Mouse (Mus musculus): Measurements from ENCODE around the gene Prtg. TPM values are rescaled to one million over a fixed set of nuclear protein-coding genes. Genes with fewer than 3 reads are reported as not detected.

The Prtg gene
- polyA plus RNA-seq, 1 experiment from 2014 or later: 6.2 TPM

- peaks cover 29% of the 10 kb centered on the region for H3K4me1 ChIP-seq (ENCODE audit: control insufficient read depth, insufficient read depth, low read length)
- 5% methylated on average over 4 of the region's 4 CpGs for WGBS
Observed at GRCm38 (mm10) chr9:72825511-72825910, 18.8 kb downstream of the Prtg start.

DNA sequence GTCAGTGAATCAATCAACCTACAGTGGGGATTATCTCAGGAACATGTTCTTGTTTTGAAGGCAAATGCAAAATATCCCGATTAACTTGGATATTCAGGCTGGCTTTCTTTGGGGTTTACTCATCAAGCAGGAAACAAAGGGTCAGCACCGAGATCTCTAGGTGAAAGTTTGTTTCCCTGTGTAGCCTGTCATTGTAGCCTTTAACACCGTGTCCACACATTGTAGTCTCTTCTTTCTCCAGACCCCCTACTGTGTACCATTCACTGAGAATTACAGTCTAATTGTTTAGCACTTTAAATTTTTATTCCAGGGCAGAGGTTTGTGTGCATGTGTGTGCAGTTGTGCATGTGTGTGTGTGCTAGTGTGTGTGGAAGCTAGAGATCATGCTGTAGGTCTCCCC is 19.3 kb downstream of the Prtg start:
- 2% methylated on average over 3 of the region's 3 CpGs for WGBS
- no peak for ATAC-seq (ENCODE audit: low FRiP score)
- H3K9me3 ChIP-seq (ENCODE audit: control insufficient read depth, low read length): no peaks in the 10 kb centered on the region
- peaks cover 29% of the 10 kb centered on the region for H3K4me1 ChIP-seq (ENCODE audit: control insufficient read depth, insufficient read depth, low read length)
- no peaks in the 10 kb centered on the region; the same call in 1 of the 2 replicates for H3K36me3 ChIP-seq (ENCODE audit: control insufficient read depth, insufficient read depth, low read length)
- H3K4me2 ChIP-seq: no peak overlapping the region
- H3K27ac ChIP-seq (ENCODE audit: low read depth, low read length): no peak overlapping the region; the same call in 1 of the 2 replicates
- peak; percentile 89 for DNase-seq (ENCODE audit: low spot score, missing footprints)
- no peak overlapping the region for H3K9ac ChIP-seq (ENCODE audit: low read length)
- H3K27me3 ChIP-seq (ENCODE audit: control insufficient read depth, insufficient read depth, low read length): no peaks in the 10 kb centered on the region
- no peak overlapping the region for H3K4me3 ChIP-seq (ENCODE audit: low read depth, low read length)

More at GRCm38 (mm10) chr9:72825511-72825910, 18.8 kb downstream of the Prtg start:
- Histone ChIP-seq H3K4me2 (no peak overlapping the region), H3K36me3 (ENCODE audit: control insufficient read depth, insufficient read depth, low read length) (no peaks in the 10 kb centered on the region), H3K27me3 (ENCODE audit: control insufficient read depth, insufficient read depth, low read length) (no peaks in the 10 kb centered on the region), H3K27ac (ENCODE audit: low read depth, low read length) (peak overlapping the region; percentile 5; the same call in 1 of the 2 replicates), H3K9me3 (ENCODE audit: control insufficient read depth, low read length) (no peaks in the 10 kb centered on the region), H3K4me3 (ENCODE audit: low read depth, low read length) (no peak overlapping the region), H3K9ac (ENCODE audit: low read length) (no peak overlapping the region)
- DNase-seq (ENCODE audit: low spot score, missing footprints): peak; percentile 92
- ATAC-seq (ENCODE audit: low FRiP score): peak; percentile 55

GRCm38 (mm10) chr9:72828616-72829257 is 22.1 kb downstream of the Prtg start:
- Histone ChIP-seq H3K9ac (ENCODE audit: low read length) (no peak overlapping the region), H3K4me2 (no peak overlapping the region), H3K4me3 (ENCODE audit: low read depth, low read length) (no peak overlapping the region), H3K9me3 (ENCODE audit: control insufficient read depth, low read length) (no peaks in the 10 kb centered on the region), H3K4me1 (ENCODE audit: control insufficient read depth, insufficient read depth, low read length) (peaks cover 34% of the 10 kb centered on the region), H3K27me3 (ENCODE audit: control insufficient read depth, insufficient read depth, low read length) (no peaks in the 10 kb centered on the region), H3K36me3 (ENCODE audit: control insufficient read depth, insufficient read depth, low read length) (no peaks in the 10 kb centered on the region; the same call in 1 of the 2 replicates), H3K27ac (ENCODE audit: low read depth, low read length) (0 out of 2 replicates have a peak overlapping the region, but pooled peaks have one; percentile 35)
- DNase-seq (ENCODE audit: low spot score, missing footprints) (no peak), ATAC-seq (ENCODE audit: low FRiP score) (no peak)
- 38% methylated on average over 5 of the region's 5 CpGs for WGBS

DNA sequence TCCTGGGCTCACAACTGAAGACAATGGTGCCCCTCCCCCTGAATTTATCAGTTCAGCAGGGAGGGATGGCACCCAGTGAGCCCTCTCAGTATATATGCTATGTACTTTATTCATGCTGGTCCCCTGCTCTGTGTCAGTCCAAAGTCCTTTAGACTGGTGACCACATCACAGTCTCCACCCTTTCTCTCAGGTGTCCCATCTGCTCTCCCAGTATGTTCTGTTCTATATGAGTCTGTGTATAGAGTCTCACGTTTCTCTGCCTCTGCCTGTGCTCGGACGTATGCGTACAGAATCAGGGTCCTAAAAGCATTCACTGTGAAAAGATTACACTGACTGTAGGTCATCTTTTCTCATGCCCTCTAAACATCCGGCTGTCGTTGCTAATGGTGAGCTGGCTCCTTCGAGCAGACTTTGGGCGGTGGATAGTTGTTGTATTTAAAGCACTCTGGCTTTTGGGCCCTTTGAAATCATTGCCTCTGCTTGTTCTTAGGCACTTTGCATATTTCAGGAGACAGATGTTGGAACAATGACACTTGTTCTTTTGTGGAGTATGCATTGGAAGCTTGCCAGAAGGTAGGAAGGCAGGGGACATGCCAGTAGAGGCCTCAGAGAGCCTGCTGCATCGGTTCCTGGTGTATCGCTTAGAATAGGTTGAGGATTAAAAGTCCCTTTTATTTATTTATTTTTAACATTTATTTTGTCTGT is 27.5 kb downstream of the Prtg start:
- H3K4me2 ChIP-seq: peak overlapping the region; percentile 23; the same call in 1 of the 2 replicates
- no peaks in the 10 kb centered on the region for H3K9me3 ChIP-seq (ENCODE audit: control insufficient read depth, low read length)
- H3K9ac ChIP-seq (ENCODE audit: low read length): no peak overlapping the region; the same call in 1 of the 2 replicates
- no peaks in the 10 kb centered on the region; the same call in 1 of the 2 replicates for H3K36me3 ChIP-seq (ENCODE audit: control insufficient read depth, insufficient read depth, low read length)
- H3K4me1 ChIP-seq (ENCODE audit: control insufficient read depth, insufficient read depth, low read length): peaks cover 25% of the 10 kb centered on the region
- no peak overlapping the region for H3K4me3 ChIP-seq (ENCODE audit: low read depth, low read length)
- peak; percentile 72 for ATAC-seq (ENCODE audit: low FRiP score)
- no peak for DNase-seq (ENCODE audit: low spot score, missing footprints)
- no peaks in the 10 kb centered on the region for H3K27me3 ChIP-seq (ENCODE audit: control insufficient read depth, insufficient read depth, low read length)
- H3K27ac ChIP-seq (ENCODE audit: low read depth, low read length): peak overlapping the region; percentile 65
- WGBS: 24% methylated on average over 10 of the region's 10 CpGs

GRCm38 (mm10) chr9:72835007-72835406 is 28.3 kb downstream of the Prtg start:
- Histone ChIP-seq H3K4me3 (ENCODE audit: low read depth, low read length) (no peak overlapping the region), H3K27me3 (ENCODE audit: control insufficient read depth, insufficient read depth, low read length) (no peaks in the 10 kb centered on the region)

GRCm38 (mm10) chr9:72836708-72837495 is 30.2 kb downstream of the Prtg start:
- no peaks in the 10 kb centered on the region for H3K36me3 ChIP-seq (ENCODE audit: control insufficient read depth, insufficient read depth, low read length)
- ATAC-seq (ENCODE audit: low FRiP score) (no peak), DNase-seq (ENCODE audit: low spot score, missing footprints) (no peak)
- 62% methylated on average over 11 of the region's 11 CpGs for WGBS
- no peak overlapping the region for H3K9ac ChIP-seq (ENCODE audit: low read length)
- no peak overlapping the region for H3K27ac ChIP-seq (ENCODE audit: low read depth, low read length)
- no peaks in the 10 kb centered on the region for H3K9me3 ChIP-seq (ENCODE audit: control insufficient read depth, low read length)
- H3K4me1 ChIP-seq (ENCODE audit: control insufficient read depth, insufficient read depth, low read length): peaks cover 25% of the 10 kb centered on the region
- H3K4me2 ChIP-seq: no peak overlapping the region
- no peaks in the 10 kb centered on the region for H3K27me3 ChIP-seq (ENCODE audit: control insufficient read depth, insufficient read depth, low read length)
- H3K4me3 ChIP-seq (ENCODE audit: low read depth, low read length): no peak overlapping the region

More at GRCm38 (mm10) chr9:72835007-72835406, 28.3 kb downstream of the Prtg start:
- Histone ChIP-seq H3K4me2 (no peak overlapping the region), H3K9me3 (ENCODE audit: control insufficient read depth, low read length) (no peaks in the 10 kb centered on the region), H3K9ac (ENCODE audit: low read length) (no peak overlapping the region), H3K27ac (ENCODE audit: low read depth, low read length) (no peak overlapping the region), H3K4me1 (ENCODE audit: control insufficient read depth, insufficient read depth, low read length) (peaks cover 25% of the 10 kb centered on the region), H3K36me3 (ENCODE audit: control insufficient read depth, insufficient read depth, low read length) (no peaks in the 10 kb centered on the region; the same call in 1 of the 2 replicates)
- ATAC-seq (ENCODE audit: low FRiP score) (no peak), DNase-seq (ENCODE audit: low spot score, missing footprints) (no peak)
- WGBS: 84% methylated on average over 1 of the region's 1 CpGs

GRCm38 (mm10) chr9:72837598-72838160 is 31.0 kb downstream of the Prtg start:
- H3K4me3 ChIP-seq (ENCODE audit: low read depth, low read length): no peak overlapping the region
- H3K4me2 ChIP-seq: no peak overlapping the region
- 88% methylated on average over 6 of the region's 6 CpGs for WGBS
- H3K27me3 ChIP-seq (ENCODE audit: control insufficient read depth, insufficient read depth, low read length): no peaks in the 10 kb centered on the region
- no peak overlapping the region for H3K27ac ChIP-seq (ENCODE audit: low read depth, low read length)
- H3K9me3 ChIP-seq (ENCODE audit: control insufficient read depth, low read length): no peaks in the 10 kb centered on the region
- H3K4me1 ChIP-seq (ENCODE audit: control insufficient read depth, insufficient read depth, low read length): peaks cover 25% of the 10 kb centered on the region
- no peak overlapping the region for H3K9ac ChIP-seq (ENCODE audit: low read length)
- ATAC-seq (ENCODE audit: low FRiP score) (no peak), DNase-seq (ENCODE audit: low spot score, missing footprints) (no peak)
- no peaks in the 10 kb centered on the region for H3K36me3 ChIP-seq (ENCODE audit: control insufficient read depth, insufficient read depth, low read length)

GRCm38 (mm10) chr9:72838256-72838655 is 31.6 kb downstream of the Prtg start:
- Histone ChIP-seq H3K4me3 (ENCODE audit: low read depth, low read length) (no peak overlapping the region), H3K27me3 (ENCODE audit: control insufficient read depth, insufficient read depth, low read length) (no peaks in the 10 kb centered on the region), H3K9me3 (ENCODE audit: control insufficient read depth, low read length) (no peaks in the 10 kb centered on the region), H3K36me3 (ENCODE audit: control insufficient read depth, insufficient read depth, low read length) (no peaks in the 10 kb centered on the region), H3K4me1 (ENCODE audit: control insufficient read depth, insufficient read depth, low read length) (peaks cover 23% of the 10 kb centered on the region), H3K27ac (ENCODE audit: low read depth, low read length) (no peak overlapping the region), H3K4me2 (no peak overlapping the region), H3K9ac (ENCODE audit: low read length) (no peak overlapping the region)
- WGBS: 91% methylated on average over 3 of the region's 3 CpGs
- DNase-seq (ENCODE audit: low spot score, missing footprints) (no peak), ATAC-seq (ENCODE audit: low FRiP score) (no peak)

All from midbrain, embryonic 11.5 days (tissue).